Mouse (Mus musculus) yolk sac, embryonic 10.5 days (tissue): Measurements from ENCODE around the gene Olfr456.
"Not testable (repeated sequence)": the region's sequence is repeated elsewhere in the genome, so short reads cannot be mapped to it uniquely, and the experiment has no call there.

Experiments used
- DNase-seq: peaks from one replicate; pipeline ENCODE4 v3.0.0-alpha.2; 2017; ENCODE audit warnings: low spot score

Olfr456 gene

DNA sequence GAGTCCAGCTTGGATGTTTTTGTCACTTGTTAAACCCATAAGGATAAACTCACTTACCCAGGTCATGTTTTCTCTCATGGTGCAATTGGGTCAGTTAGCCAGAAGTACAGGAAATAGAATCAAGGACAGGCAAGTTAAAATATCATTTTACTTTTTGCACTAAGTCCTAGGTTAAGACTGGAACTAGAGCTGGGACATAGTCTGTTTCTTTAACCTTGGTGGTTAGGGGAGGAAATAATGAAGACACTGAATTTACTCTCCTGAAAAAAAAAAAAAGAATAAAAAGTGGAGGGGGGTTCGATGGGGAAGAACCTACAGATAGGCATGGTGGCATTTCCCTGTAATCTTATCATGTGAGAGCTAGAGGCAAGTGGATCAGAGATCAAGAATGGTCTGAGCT is at the start of gene Olfr456:
Olfr456 (minus strand) TSS at position 101 of the 400 bp plus-strand sequence.
- DNase-seq, result no peak

GRCm38 (mm10) chr6:42513461-42513860 is 26.4 kb upstream of the Olfr456 start:
- no peak for DNase-seq

DNA sequence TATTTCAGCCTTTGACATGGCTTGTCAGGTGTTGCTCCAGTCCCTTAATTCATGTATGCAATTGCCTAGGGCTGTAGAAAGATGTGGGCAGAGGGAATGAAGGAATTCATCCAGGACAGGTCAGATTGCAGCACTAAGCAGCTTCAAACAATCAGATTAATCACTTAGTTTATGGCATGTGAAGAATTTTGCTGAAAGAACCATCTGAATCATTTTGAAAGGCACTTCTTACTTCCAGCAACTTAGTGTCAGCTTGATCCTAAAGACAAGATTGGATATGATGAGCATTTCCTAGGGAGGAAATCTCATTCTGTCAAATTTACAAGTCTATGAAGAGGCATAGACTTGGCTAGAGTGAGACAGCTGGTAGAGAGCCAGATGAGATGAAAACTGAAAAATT is 22.3 kb upstream of the Olfr456 start:
- no peak for DNase-seq

DNA sequence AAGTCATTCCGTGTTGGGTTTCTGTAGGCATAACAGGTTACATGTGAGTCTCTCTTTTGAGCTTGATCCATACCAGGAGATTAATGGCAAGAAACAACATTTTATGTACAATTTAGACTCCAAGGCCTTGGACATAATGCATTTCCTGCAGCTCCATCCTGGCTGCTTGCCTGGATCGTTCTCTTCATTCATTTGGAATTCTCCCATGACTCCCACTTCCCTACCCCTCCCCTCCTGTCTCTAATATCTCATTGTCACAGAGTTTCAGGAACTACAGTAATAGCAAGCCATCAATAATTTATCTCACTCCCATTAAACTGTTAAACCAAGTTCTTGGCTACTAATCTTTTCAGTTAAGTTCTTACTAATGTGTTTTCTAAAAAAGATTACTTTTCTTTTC is 16.5 kb upstream of the Olfr456 start:
- DNase-seq, result no peak

DNA sequence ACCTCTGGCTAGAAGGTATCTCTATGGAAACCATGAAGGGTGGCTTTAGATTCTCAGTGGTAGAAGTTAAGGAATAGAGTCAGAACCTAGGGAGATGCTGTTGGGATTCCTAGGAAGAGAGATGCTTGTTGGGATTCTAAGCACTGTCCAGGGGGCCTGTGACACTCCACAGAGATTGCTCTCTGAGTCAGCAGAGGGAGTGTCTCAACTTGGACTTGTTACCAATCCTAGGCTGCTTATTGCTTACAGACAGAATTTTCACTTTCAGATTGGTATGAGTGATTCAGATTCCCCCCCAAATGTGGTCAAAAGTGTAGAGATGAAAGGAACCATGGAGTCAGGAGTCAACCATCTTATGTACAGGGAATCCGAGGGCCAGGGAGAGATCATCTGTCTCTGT is 2.7 kb upstream of the Olfr456 start:
- no peak for DNase-seq

- no peak for DNase-seq
Measured at GRCm38 (mm10) chr6:42484633-42485032, 2.4 kb downstream of the Olfr456 start.

- no peak for DNase-seq
Measured at GRCm38 (mm10) chr6:42476235-42476634, 10.8 kb downstream of the Olfr456 start, which contains the start of gene Olfr457. Gene Olfr457, minus strand, starts transcription at chr6:42476335.

- DNase-seq, result not testable (repeated sequence)
Measured at GRCm38 (mm10) chr6:42471298-42471697, 15.7 kb downstream of the Olfr456 start.

DNA sequence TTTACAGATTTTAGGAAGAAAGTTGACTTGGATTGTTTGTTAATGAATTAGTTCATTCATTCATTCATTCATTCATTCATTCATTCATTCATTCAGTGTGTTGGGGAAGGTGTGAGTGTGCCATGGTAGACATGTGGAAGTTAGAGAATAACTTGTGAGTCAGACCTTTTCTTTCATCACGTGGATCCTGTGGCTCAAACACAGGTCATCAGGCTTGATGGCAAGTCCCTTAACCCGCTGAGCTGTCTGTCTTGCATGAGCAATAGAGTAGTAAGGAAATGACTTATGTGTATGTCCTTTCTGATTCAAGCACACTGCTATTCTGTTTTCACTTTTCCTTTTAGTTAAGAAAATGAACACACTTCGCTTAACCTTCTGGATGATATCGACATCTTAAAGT is 16.5 kb downstream of the Olfr456 start:
- no peak for DNase-seq

DNA sequence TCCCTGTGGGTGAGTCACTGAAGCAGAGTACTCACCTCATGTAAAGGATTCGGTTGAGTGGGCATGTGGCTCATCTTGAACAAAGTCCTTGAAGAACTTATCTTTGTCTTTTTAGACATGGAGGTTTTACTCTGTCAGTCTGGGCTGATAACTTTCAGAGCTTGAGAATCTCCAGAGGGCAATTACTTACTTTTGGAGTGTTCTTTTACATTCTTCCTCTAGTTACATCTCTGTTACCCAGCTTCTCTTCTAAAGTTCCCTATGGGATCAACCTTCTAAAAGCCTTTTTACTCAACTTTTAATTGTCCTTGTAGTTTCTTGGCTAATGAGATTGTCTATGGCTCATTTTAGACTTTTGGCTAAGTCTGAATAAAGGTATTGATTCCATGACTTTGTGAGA is 21.9 kb downstream of the Olfr456 start, which contains the start of gene Olfr458:
Olfr458 (minus strand) TSS at position 101 of the 400 bp plus-strand sequence.
- no peak for DNase-seq

DNA sequence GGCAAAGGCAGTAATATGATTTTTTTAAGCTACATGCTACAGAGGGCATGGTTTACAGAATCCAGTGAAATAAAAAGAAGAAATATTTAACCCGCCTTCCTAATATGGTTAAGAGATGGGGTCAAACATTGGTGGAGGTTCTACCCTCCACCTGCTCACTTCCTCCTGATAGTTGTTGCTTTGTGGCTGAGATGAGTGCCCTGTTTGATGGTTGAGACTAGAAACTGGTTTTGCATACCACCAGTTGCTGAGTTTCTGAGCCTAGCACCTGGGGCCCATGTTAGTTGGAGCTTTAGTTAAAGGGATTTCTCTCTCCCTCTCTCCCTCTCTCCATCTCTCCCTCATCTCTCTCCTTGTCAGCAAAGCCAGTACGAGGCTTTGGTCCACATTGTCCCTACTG is 39.6 kb downstream of the Olfr456 start:
- no peak for DNase-seq

- no peak for DNase-seq
Measured at GRCm38 (mm10) chr6:42444491-42444890, 42.5 kb downstream of the Olfr456 start.

GRCm38 (mm10) chr6:42441395-42441794 is 45.6 kb downstream of the Olfr456 start:
- DNase-seq, result no peak
